Mouse (Mus musculus) A20 (cell line): Measurements from ENCODE around the gene Elmod3.

ENCODE experiments used
- DNase-seq: peaks from one replicate; pipeline ENCODE4 v3.0.0-alpha.2; 2011; ENCODE audit warnings: low read depth, low spot score

The Elmod3 gene

GRCm38 (mm10) chr6:72615151-72615550 lies 16.9 kb upstream of the Elmod3 start:
- peak; percentile 2 for DNase-seq

DNA sequence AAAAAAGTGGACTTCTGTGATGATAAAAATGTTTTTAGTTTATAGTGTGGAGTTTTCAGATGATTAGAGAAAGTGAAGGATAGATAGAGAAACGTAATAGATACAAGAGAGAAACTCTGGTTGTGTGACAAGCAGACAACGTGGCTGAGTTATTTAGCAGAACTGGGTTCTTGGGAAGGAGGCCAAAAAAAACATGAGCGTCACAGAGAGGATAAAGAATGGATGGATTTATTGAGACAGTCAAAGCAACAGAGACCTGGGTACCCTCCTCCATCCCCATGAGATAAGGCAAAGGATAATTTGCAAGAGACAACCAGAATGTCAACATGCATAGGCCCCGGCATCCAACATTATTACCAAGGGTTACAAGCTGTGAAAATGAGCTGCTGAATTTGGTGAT lies 12.0 kb upstream of the Elmod3 start:
- no peak for DNase-seq

DNA sequence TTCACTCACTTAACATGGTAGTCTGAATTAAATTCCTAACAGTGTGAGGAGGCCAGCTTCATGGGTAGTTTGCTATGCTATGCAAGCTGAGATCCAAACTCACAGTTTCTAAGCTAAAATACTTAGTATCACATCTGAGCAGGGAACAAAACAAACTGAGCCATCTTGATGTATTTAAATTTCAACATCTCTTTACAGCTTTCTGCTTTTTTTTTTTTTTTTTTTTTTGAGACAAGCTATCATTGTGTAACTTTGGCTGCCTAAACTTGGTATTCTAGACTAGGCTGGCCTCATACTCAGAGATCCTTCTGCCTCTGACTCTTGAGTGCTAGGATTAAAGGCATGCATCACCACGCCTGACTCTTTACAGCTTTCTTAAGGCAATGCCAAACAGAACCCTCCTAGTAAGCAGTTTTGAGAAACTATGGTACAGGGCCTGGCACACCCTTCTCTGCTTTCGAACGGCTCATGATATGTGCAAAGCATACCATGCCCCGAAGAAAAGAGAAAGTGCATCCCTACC lies 10.5 kb upstream of the Elmod3 start:
- DNase-seq: no peak

DNA sequence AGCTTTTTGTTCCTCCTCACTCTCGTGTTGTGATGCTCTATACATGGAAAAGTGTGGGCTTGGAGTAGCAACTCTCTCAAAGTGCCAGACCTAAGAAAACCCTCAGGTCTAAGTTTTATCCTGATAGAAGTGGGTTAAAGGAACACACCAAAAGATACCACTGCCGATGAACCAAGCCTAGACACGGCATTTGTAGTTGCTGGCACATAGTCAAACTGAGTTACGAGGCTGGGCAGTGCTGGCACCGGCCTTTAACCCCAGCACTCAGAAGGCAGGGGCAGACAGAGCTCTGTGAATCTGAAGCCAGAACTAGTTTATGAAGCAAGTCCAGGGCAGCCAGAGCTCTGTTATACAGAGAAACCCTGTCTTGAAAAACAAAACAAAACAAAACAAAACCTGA lies 9.5 kb upstream of the Elmod3 start:
- no peak for DNase-seq

- no peak for DNase-seq
These were observed 8.8 kb upstream of the Elmod3 start for GRCm38 (mm10) chr6:72607060-72607459.

DNA sequence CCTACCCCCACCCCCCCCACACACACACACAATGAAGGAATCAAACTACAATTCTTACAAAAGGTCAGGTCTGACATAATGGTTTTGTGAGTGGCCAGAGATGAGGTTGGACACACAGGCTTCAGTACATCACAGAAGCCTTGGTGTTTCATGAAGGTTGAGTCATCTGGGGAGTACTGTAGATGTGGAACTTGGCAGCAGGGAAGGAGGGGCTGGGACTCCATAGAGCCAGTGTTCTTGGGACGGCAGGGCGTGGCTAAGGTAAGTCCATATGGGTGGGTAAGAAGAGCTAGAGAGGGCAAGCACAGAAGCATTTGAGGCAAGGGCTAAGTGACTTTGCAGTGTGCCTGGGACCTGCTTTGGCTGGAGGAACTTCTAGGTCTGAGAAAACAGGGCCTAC lies 5.9 kb upstream of the Elmod3 start:
- no peak for DNase-seq

DNA sequence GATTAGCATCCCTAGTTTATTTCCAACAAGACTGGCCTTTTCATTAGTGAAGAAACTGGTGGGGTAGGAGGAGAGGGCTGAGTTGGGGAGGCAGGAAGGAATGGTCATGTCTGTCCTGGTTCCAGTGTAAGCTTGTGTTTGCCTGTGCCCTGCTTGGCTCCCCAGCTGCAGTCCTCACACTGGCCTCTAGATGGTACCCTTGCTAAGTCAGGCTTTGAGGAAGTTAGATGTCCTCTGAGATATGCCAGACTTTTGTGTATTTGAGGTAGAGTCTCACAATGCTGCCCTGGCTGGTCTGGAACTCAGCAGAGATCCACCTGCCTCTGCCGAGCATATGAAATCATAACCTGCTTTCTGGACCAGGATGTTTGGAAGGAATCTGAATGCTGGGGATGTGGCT lies 3.5 kb upstream of the Elmod3 start:
- peak; percentile 67 for DNase-seq

- no peak for DNase-seq
These were observed 2.6 kb upstream of the Elmod3 start for GRCm38 (mm10) chr6:72600771-72601170.

DNA sequence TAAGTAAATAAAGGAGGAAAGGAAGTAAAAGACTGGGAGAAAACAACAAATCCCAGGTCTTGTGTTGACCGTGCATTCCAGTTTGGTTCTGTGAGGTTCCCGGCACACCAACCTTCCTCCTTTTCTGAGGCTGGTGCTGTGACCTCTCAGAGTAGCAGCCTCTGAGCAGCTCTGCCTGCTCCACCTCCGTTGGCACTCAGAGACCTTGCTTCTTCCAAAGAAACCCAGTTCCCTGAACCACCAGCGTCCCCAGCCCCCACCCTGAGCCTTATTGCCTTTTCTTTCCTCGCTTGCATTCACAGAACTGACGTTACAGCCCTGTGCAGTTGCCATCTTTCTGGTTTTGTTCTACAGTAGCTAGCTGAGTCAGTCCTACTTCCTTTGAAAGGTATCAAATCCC lies 2.0 kb upstream of the Elmod3 start:
- no peak for DNase-seq

DNA sequence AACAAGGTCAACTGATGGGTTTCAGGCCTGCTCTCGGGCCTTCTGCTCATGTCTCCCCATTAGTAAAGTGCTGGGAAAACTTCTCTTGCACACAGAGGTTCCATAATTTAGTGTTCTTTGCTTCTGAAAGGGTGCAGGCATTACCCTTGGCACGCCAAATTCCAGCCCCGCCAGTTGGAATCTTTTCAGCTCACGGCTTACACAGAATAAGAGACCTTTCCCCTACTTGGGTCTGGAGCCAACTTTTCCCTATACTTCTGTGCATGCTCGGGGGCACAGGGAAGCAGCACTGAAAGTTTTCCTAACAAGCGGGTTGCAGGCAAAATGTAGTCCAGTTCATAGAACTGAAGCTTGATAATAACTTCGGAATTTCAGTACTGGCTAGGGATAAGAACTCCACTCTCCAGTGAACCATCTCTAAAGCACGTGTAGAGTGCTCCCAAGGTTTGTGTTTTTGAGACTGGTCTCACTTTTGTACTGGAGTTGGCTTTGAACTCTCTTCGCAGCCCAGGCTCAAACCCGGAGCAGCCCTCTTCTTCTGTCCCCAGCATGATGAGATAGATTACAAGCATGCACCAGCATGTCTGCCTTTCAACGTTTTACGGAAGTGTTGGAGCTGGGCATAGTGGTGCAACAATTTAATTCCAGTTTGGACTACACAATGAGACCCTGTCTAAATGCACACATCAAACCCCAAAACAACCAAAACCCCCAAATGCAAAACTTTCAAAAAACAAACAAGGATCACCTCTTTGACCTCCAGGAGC lies 761 bp upstream of the Elmod3 start:
- peak; percentile 4 for DNase-seq

DNA sequence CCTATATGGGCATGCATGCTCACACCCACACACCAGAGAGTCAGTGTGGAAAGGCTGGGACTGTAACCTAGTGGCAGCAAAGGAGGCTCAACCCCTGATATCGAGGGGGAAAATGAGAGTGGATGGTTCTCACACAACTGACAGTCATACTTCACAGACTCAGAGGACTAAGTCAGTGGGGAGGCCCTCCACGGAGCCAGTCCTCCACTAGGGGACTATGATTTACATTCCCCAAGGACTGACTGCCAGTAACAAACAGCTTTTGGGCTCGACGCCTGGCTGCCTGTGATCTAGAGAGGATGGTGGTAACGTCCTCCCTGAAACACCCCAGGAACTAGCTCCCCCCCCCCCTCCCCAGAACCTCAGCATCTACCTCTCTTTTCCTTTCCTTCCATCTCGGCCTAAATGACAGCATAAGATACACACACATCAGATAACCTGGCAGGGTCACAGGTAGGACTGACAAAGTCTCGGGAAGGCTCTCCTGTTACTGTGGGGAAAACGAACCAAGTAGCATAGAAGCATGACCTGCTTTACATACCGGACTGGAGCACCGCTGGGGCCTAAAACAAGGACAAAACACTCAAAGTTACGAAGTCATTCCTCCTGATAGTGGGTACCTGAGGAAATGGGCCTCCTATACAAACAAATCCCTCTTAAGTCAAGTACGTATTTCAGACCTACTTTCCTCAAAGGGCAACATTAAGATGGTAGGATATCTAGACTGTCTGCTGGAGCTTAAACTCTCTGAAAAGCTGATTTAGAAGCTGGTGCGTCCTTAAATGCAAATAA lies 934 bp downstream of the Elmod3 start:
- DNase-seq: peak; percentile 37

- DNase-seq: no peak
These were observed 4.3 kb downstream of the Elmod3 start for GRCm38 (mm10) chr6:72593914-72594313.

DNA sequence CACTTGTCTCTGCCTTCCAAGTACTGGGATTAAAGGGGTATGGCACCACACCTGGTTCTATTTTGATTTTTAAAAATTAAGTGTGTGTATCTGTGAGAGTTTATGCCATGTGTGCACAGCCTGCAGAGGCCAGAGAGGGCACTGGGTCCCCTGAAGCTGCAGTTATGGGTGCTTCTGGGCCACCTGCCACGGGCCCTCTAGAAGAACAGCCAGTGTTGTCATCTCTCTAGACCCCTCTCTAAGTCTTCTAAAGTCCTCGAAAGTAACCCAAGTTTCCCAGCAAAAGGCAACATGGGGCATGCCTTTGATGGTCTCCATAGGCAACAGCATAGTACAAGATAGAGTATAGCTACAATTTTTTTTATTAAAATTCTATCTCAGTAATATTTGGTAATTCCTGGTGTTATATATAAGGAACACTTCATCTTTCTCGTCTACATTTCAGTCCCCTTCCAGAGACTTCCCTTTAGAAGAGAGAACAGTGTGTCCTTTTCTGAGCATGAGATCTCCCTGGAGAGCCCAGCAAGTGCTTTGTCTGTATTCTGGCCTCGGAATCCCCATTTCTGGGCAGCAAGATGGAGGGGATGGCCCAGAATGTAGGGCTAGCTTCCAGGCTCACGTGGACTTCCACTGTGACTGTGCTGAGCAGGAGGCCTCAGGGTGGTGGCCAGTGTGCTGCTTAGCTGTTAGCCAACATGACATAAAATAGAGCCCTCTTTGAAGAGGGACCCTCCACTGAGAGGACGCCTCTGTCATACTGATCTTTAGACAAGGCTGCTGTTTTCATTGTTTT lies 5.0 kb downstream of the Elmod3 start:
- DNase-seq: no peak

- DNase-seq: no peak
These were observed 8.1 kb downstream of the Elmod3 start for GRCm38 (mm10) chr6:72590111-72590510.

DNA sequence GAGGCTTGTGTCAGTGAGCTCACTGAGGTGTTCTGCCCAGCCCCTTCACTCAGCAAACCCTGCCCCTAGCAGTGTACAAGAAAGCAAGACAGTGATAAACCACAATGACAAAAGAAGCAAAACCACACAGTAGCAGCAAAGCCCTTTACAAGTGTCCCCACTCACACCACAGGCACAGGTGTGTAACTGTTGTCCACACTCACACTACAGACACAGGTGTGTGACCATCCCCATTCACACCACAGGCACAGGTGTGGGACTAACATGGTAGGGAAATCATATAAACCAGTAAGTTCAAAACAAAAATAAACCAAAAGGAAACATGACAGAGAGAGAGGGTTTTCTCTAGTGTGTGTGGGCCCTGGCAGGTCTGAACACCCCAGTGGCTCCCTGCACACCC lies 9.9 kb downstream of the Elmod3 start:
- DNase-seq: peak; percentile 24

DNA sequence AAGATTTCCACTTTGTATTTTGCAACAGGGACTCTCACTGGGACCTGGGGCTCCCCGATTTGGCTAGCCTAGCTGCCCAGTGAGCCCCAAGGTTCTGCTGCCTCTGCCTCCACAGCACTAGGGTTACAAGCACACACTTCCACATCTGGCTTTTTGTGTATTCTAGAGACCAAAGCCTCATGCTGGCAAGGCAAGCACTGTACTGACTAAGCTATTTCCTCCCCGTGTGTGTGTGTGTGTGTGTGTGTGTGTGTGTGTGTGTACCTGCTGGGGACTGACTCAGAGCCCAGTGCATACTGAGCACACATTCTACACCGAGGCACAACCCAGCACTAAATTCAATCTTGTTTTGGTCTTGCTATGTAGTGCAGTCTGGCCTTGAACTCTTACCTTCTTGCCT lies 11.5 kb downstream of the Elmod3 start:
- no peak for DNase-seq

- DNase-seq: no peak
These were observed 14.1 kb downstream of the Elmod3 start for GRCm38 (mm10) chr6:72584154-72584553.

- DNase-seq: no peak
These were observed 14.9 kb downstream of the Elmod3 start for GRCm38 (mm10) chr6:72583211-72583839.

- DNase-seq: no peak
These were observed 16.4 kb downstream of the Elmod3 start for GRCm38 (mm10) chr6:72581625-72582382.

- no peak for DNase-seq
These were observed 22.2 kb downstream of the Elmod3 start for GRCm38 (mm10) chr6:72576041-72576440.

GRCm38 (mm10) chr6:72571826-72572225 lies 26.4 kb downstream of the Elmod3 start:
- DNase-seq: no peak
